Mouse (Mus musculus): ENCODE data around the gene Spata45. TPM values are rescaled to one million over a fixed set of nuclear protein-coding genes. Genes with fewer than 3 reads are reported as not detected.

Spata45 gene
- polyA plus RNA-seq, 1 experiment from 2014 or later, result not detected

DNA sequence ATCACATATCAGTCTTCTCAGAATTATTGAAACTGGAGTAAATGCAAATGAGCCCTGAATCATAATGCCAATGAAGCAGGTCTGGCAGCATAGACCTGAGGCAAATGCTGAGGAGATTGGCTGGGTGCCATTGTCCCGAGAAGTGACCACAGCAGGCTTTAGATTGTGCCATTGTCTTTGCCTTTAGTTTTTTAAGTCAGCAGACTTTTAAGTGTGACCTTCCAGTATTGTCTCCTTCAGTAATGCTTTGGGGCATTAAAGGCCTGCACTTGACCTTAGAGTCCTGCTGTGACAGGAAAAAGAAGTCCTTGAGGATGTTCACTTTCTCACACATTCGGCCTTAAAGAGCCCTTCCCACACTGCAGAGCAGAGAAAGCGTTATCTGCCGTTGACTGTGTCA lies 33.8 kb downstream of the Spata45 start:
- H3K36me3 ChIP-seq (ENCODE audit: insufficient read depth), result peaks cover 86% of the 10 kb centered on the region
- H3K9me3 ChIP-seq (ENCODE audit: low read depth, low read length), result no peaks in the 10 kb centered on the region
- no peak for DNase-seq
- 84% methylated on average over 4 of the region's 4 CpGs for WGBS
- H3K27ac ChIP-seq (ENCODE audit: low read depth), result no peak overlapping the region
- ATAC-seq (ENCODE audit: insufficient read depth), result no peak
- no peaks in the 10 kb centered on the region for H3K27me3 ChIP-seq (ENCODE audit: insufficient read depth, low read length)
- H3K4me3 ChIP-seq (ENCODE audit: low read depth, low read length), result no peak overlapping the region
- no peaks in the 10 kb centered on the region for H3K4me1 ChIP-seq (ENCODE audit: insufficient read depth)
- H3K9ac ChIP-seq, result no peak overlapping the region
- no peak overlapping the region for H3K4me2 ChIP-seq
- TF ChIP-seq CTCF (IDR thresholded peaks at IDR 0.05; ENCODE audit: low read depth), result no peak

DNA sequence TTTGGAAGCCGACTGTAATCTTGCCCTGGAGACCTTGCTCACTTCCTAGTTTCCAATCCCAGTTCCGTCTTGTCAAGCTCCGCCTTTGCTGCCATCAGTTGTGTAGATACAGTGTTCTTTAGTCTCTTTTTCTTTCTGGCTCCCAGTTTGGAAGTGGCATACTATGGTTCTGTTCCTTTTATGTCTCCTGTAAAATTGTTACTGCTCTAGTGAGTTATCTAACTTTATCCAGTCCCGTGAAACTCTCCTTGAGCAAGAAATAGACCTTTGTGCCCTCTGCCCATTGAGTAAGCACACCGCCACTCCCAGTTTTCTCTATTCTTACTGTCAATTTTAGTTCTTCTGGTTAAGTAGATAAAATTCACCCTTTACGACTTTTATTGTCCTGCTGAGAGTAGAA lies 35.2 kb downstream of the Spata45 start:
- WGBS, result 87% methylated on average over 6 of the region's 6 CpGs
- TF ChIP-seq CTCF (IDR thresholded peaks at IDR 0.05; ENCODE audit: low read depth), result no peak
- H3K36me3 ChIP-seq (ENCODE audit: insufficient read depth), result peaks cover 78% of the 10 kb centered on the region
- DNase-seq, result no peak
- H3K4me1 ChIP-seq (ENCODE audit: insufficient read depth), result no peaks in the 10 kb centered on the region
- H3K27ac ChIP-seq (ENCODE audit: low read depth), result no peak overlapping the region
- no peaks in the 10 kb centered on the region for H3K9me3 ChIP-seq (ENCODE audit: low read depth, low read length)
- H3K4me3 ChIP-seq (ENCODE audit: low read depth, low read length), result no peak overlapping the region
- H3K27me3 ChIP-seq (ENCODE audit: insufficient read depth, low read length), result no peaks in the 10 kb centered on the region
- ATAC-seq (ENCODE audit: insufficient read depth), result no peak
- H3K4me2 ChIP-seq, result no peak overlapping the region
- no peak overlapping the region for H3K9ac ChIP-seq

DNA sequence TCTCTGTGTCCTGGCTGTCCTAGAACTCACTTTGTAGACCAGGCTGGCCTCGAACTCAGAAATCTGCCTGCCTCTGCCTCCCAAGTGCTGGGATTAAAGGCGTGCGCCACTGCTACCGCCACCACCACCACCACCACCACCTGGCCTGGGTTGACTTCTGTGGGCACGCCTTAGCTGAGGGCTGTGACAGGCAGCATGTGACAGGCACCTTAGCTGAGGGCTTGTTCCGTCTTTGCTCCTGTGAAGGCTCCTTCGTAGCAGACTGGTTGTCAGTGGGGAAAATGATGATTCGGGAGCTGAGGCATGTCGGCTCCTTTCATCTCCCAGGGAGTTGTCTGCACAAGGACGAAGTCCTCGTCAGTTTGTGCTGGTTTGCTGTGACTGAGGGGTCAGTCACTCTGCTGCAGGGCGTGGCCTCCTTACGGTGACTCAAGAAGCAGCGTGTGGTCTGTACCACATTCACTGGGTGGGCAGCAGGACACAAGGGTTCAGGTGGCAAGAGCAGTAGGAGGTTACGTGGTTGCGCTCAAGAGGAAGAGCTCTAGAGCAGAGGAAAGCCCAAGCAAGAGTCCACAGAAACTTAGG lies 36.0 kb downstream of the Spata45 start:
- Histone ChIP-seq H3K27ac (ENCODE audit: low read depth) (peak overlapping the region; percentile 9; the same call in 1 of the 2 replicates), H3K4me1 (ENCODE audit: insufficient read depth) (no peaks in the 10 kb centered on the region), H3K9ac (no peak overlapping the region), H3K36me3 (ENCODE audit: insufficient read depth) (peaks cover 84% of the 10 kb centered on the region), H3K9me3 (ENCODE audit: low read depth, low read length) (no peaks in the 10 kb centered on the region), H3K27me3 (ENCODE audit: insufficient read depth, low read length) (no peaks in the 10 kb centered on the region), H3K4me2 (no peak overlapping the region), H3K4me3 (ENCODE audit: low read depth, low read length) (no peak overlapping the region)
- TF ChIP-seq CTCF (IDR thresholded peaks at IDR 0.05; ENCODE audit: low read depth), result no peak
- DNase-seq (no peak), ATAC-seq (ENCODE audit: insufficient read depth) (no peak)
- 94% methylated on average over 16 of the region's 16 CpGs for WGBS

DNA sequence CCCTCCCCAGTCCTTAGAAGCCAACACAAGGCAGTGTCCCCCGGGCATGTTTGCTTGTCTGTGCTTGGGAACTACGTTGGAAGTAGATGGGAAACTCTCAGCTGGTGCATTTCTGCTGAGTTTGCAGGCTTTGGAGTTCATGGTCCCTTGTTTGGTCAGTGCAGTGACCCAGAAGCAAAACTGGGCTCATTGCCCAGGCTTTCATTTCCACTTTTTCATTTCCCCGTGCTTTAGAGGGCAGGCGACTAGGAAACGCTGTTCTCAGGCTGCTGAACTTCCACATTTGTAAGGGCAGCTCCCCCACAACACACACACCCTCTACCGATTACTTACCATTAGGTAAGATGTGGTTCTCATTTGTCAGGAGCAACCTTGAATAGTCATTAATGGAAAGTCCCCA lies 36.6 kb downstream of the Spata45 start:
- Histone ChIP-seq H3K4me2 (no peak overlapping the region), H3K9ac (no peak overlapping the region), H3K36me3 (ENCODE audit: insufficient read depth) (peaks cover 84% of the 10 kb centered on the region), H3K4me3 (ENCODE audit: low read depth, low read length) (no peak overlapping the region), H3K9me3 (ENCODE audit: low read depth, low read length) (no peaks in the 10 kb centered on the region), H3K27me3 (ENCODE audit: insufficient read depth, low read length) (no peaks in the 10 kb centered on the region), H3K4me1 (ENCODE audit: insufficient read depth) (no peaks in the 10 kb centered on the region), H3K27ac (ENCODE audit: low read depth) (0 out of 2 replicates have a peak overlapping the region, but pooled peaks have one; percentile 9)
- peak; percentile 76 for DNase-seq
- WGBS, result 52% methylated on average over 6 of the region's 6 CpGs
- ATAC-seq (ENCODE audit: insufficient read depth), result no peak
- TF ChIP-seq CTCF (IDR thresholded peaks at IDR 0.05; ENCODE audit: low read depth), result no peak

DNA sequence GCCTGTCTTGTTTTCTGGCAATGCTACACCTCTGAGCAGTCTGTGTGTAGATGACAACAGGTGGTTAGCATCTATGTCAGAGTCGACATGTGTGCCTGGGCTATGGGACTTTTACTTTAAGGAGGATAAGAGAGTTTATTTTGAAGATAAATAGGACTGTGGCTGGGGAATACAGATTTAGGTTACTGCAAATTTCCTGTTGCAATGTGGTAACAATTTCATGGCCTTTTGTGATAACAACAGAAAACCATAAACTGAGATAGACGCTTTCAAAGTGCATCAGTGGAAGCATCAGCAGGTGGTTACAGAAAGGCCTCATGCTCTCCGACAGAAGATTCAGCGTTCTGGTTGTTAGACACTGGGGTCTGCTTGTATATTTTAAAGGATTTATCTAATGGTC lies 37.0 kb downstream of the Spata45 start:
- Histone ChIP-seq H3K27ac (ENCODE audit: low read depth) (no peak overlapping the region), H3K4me3 (ENCODE audit: low read depth, low read length) (no peak overlapping the region), H3K4me2 (no peak overlapping the region), H3K4me1 (ENCODE audit: insufficient read depth) (no peaks in the 10 kb centered on the region), H3K9ac (no peak overlapping the region), H3K36me3 (ENCODE audit: insufficient read depth) (peaks cover 84% of the 10 kb centered on the region), H3K9me3 (ENCODE audit: low read depth, low read length) (no peaks in the 10 kb centered on the region), H3K27me3 (ENCODE audit: insufficient read depth, low read length) (no peaks in the 10 kb centered on the region)
- no peak for ATAC-seq (ENCODE audit: insufficient read depth)
- no peak for DNase-seq
- WGBS, result 76% methylated on average over 4 of the region's 4 CpGs
- TF ChIP-seq CTCF (IDR thresholded peaks at IDR 0.05; ENCODE audit: low read depth), result no peak

- Histone ChIP-seq H3K4me2 (no peak overlapping the region), H3K36me3 (ENCODE audit: insufficient read depth) (peaks cover 84% of the 10 kb centered on the region), H3K9ac (no peak overlapping the region), H3K27me3 (ENCODE audit: insufficient read depth, low read length) (no peaks in the 10 kb centered on the region), H3K9me3 (ENCODE audit: low read depth, low read length) (no peaks in the 10 kb centered on the region), H3K4me1 (ENCODE audit: insufficient read depth) (no peaks in the 10 kb centered on the region), H3K27ac (ENCODE audit: low read depth) (no peak overlapping the region), H3K4me3 (ENCODE audit: low read depth, low read length) (no peak overlapping the region)
- DNase-seq (peak; percentile 85), ATAC-seq (ENCODE audit: insufficient read depth) (peak; percentile 44; the same call in 1 of the 2 replicates)
- TF ChIP-seq CTCF (IDR thresholded peaks at IDR 0.05; ENCODE audit: low read depth), result peak; percentile 77
- WGBS, result 47% methylated on average over 10 of the region's 10 CpGs
Measured at GRCm38 (mm10) chr1:191075199-191075883, 38.9 kb downstream of the Spata45 start.

DNA sequence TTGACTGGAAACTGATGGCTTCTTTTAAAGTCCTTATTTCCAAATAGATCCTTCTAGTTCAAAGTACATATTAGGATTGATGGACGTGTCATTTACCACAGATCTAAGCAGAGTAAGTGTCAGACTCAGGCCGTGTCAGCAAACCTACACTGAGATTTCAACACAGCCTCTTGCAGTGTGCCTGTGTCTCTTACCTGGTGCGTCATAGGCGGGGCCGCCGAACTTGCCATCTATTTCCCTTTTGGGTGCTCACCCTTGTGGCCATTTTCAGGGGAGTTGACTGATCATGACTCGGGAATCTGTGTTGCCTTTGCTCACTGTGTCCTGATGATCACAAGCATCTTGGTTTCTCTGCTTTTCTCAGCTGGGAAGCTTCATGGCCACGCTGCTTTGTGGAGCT lies 46.8 kb downstream of the Spata45 start:
- WGBS, result 83% methylated on average over 8 of the region's 8 CpGs
- Histone ChIP-seq H3K4me1 (ENCODE audit: insufficient read depth) (no peaks in the 10 kb centered on the region), H3K27me3 (ENCODE audit: insufficient read depth, low read length) (no peaks in the 10 kb centered on the region), H3K4me3 (ENCODE audit: low read depth, low read length) (no peak overlapping the region), H3K4me2 (no peak overlapping the region), H3K9me3 (ENCODE audit: low read depth, low read length) (no peaks in the 10 kb centered on the region), H3K27ac (ENCODE audit: low read depth) (no peak overlapping the region), H3K9ac (no peak overlapping the region), H3K36me3 (ENCODE audit: insufficient read depth) (peaks cover 72% of the 10 kb centered on the region)
- no peak for DNase-seq
- ATAC-seq (ENCODE audit: insufficient read depth), result no peak
- no peak for TF ChIP-seq CTCF (IDR thresholded peaks at IDR 0.05; ENCODE audit: low read depth)
